Mouse (Mus musculus) adrenal gland (tissue): ENCODE results near the gene Gstt2.

Experiments used
- intact Hi-C: fragments of 180-260 bp; cut with DNase I; formaldehyde crosslinking; loops from one replicate; pipeline ENCODE4 v1.15.1; 2025

Gene Gstt2

GRCm38 (mm10) chr10:75829529-75830274, 7.5 kb downstream of the Gstt2 start:
- intact Hi-C loops: loop anchor here (5.0 kb wide), 2 partner anchors 52 to 82 kb away; no protein-coding TSS in a partner anchor

- intact Hi-C loops: no loop called here
Observed at GRCm38 (mm10) chr10:75828500-75828931, 8.7 kb downstream of the Gstt2 start.

DNA sequence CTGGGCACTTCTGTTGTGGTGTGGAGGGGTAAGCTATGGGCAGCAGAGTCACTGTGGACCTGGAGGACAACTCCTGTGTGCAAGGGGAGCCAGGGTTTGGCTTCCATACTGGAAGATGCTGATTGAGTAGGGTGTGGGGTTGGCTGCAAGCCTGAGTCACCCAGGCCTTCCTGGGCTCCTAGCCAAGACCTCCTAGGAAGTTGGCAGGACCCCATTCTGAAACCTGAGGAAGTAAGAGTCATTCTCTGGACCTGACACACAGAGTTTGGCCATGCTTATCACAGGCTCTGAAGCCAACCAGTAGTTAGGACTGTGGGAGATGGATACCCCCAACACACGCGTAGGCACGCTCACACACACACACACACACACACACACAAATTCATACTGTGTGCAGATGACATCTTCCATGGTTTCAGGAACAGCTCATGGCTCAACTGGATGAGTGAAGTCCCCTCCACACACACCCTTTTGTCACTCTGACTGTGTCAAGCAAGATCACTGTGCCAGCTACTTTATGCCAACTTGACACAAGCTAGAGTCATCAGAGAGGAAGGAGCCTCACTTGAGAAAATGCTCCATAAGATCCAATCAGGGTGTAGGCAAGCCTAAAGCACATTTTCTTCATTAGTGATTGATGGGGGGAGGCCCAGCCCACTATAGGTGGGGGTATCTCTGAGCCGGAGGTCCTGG, 9.4 kb downstream of the Gstt2 start:
- intact Hi-C loops: no loop called here

- intact Hi-C loops: no loop called here
Observed at GRCm38 (mm10) chr10:75824530-75824929, 12.7 kb downstream of the Gstt2 start.

GRCm38 (mm10) chr10:75823782-75824181, 13.4 kb downstream of the Gstt2 start:
- intact Hi-C loops: no loop called here

DNA sequence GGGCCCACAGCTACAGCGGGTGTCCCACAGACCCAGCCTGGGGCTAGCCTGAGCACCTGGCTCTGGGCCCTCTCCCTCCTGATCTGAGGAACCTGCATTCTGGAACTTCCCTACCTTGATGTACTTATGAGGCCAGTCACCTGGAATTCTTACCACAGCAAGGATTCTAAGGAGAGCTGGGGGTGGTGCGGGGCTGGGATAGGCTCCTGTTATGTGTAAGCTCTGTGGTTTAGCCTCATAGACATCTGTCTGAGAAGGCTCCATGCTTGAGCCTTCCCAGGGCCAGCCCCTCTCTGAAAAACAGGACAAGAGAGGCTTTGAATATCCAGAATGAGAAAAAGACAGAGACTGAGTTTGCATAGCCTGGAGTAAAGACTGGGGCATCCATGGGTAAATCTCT, 14.8 kb downstream of the Gstt2 start, which contains the start of gene Gstt4:
Gene Gstt4 (minus strand): TSS at position 101 of the 400 bp plus-strand sequence.
- intact Hi-C loops: no loop called here

GRCm38 (mm10) chr10:75819882-75820281, 17.3 kb downstream of the Gstt2 start:
- intact Hi-C loops: no loop called here

- intact Hi-C loops: no loop called here
Observed at GRCm38 (mm10) chr10:75818641-75819040, 18.6 kb downstream of the Gstt2 start.

DNA sequence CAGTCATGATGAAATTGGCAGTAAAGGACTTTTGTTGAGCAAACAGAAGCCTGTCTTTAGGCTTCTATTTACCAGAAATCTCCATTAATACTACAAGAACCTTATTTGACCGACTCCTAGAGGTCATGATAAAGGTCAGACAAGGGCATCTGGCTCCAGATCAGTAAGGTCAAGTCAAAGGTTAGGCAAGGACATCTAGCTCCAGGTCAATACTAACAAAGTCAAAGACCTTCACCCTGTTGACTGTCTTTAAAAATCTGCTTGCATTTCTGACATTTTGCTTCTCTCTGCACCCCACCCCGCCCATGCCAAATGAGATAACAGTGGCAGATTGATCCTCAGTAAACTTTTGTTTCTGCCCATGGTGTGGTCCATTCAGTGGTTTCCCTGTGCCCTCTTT, 33.0 kb downstream of the Gstt2 start:
- intact Hi-C loops: no loop called here

- intact Hi-C loops: no loop called here
Observed at GRCm38 (mm10) chr10:75798176-75798696, 39.0 kb downstream of the Gstt2 start, which contains the start of gene Gstt1. Gstt1 (minus strand) TSS chr10:75798584.

DNA sequence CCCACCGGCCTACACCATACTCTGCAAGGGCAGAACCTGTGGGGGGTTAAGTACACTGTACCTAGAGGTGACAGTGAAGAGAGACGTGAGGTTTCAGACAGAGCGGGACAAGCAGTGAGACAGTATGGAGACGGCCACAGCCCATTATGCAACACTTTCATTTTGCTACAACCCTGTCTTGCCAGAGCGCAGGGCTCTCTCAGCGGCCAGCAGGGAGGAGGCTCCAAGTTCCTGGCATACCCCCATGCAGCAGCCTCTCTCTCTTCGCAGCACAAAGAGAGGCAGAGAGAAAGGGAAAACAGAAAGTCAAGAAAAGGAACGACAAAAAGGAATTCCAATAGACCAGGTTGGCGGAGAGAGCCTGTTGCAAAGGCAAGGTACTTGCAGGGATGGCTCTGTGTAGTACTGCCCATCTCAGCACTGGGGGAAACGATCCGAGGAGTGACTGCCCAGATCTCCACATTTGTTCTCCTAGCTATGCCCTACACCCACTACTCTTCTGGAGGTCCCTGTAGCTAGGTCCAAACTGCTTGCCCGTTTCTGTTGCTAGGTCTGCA, 39.5 kb downstream of the Gstt2 start:
- intact Hi-C loops: no loop called here

GRCm38 (mm10) chr10:75796731-75797516, 40.3 kb downstream of the Gstt2 start:
- intact Hi-C loops: no loop called here

DNA sequence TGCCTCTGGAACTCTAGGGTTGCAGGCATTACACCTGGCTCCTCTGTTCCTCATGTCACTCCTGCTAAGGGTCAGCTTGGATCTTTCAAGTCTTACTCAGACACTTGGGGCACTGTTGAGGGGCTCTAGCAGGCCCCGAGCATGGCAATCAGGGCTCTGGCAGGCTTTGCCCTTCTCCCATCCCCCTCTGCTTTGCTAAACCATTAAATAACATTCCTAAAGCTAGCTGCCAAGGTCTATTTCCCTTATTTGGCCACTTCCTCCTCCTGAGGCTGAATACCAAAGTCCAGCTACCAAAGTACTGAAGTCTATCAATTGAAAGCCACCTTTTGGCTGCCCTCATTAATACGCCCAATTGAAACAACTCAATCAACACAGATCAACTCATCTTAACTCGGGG, 42.3 kb downstream of the Gstt2 start:
- intact Hi-C loops: no loop called here

- intact Hi-C loops: no loop called here
Observed at GRCm38 (mm10) chr10:75790773-75791172, 46.5 kb downstream of the Gstt2 start.

DNA sequence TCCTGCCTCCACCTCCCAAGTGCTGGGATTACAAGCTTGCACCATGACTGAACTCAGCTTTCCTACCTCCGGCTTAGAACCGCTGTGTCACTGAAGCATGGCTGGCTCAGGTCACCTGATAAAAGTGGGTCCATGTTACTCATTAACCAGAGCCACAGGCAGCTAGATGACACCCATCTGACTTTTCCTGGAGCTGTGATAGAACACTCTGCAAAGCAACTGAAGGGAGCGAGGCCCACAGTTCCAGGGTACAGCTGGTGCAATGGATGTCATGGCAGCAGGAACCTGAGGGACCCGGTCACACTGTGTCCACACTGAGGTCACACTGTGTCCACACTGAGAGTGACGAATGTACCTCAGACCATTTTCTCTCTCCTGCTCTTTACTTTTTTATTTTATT, 47.4 kb downstream of the Gstt2 start:
- intact Hi-C loops: no loop called here

DNA sequence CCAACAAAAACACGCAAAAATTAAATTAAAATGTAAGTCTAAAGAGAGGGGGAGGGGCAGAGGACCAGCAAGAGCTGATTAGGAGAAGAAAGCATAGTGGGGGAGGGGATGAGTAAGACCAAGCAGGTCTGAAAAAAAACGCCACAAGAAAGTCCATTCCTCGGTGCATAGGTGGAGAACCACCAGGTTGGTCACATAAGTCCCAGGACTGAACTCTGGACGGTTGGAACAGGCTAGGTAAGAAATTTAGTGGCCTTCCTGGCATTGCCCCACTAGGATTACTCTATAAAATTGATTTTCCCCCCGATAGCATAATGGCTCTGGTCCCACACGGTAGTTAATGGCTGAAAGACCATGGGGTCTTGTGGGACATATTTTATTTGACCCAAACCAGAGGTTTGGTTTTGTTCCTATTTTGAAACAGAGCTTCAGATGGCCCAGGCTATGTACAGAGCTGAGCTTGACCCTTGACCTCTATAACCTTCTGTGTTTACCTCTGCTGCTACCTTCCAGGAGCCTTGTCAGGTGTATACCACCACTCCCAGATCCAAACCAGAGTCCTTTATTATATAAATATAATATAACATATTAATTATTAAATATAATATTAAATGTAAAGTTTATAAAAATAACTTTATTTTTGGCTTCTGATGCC, 48.0 kb downstream of the Gstt2 start:
- intact Hi-C loops: no loop called here

DNA sequence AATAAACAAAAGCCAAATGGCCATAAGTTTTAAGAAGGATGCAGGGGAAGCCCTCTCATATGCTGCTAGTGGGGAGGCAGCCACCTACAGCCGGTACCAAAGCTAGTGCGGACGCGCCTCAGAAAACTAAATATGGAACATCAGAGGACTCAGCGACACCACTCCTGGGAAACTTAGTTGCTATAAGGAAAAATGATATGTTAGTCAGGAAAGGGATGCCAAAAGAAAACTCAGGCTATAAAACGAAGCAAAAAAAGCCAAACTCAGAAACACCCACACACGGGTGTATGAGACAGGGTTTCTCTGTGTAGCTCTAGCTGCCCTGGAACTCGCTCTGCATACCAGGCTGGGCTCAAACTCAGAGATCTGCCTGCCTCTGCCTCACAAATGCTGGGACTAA, 48.9 kb downstream of the Gstt2 start:
- intact Hi-C loops: no loop called here

- intact Hi-C loops: no loop called here
Observed at GRCm38 (mm10) chr10:75785442-75785841, 51.8 kb downstream of the Gstt2 start.
